Mouse (Mus musculus) sigmoid colon, adult 10 weeks (tissue): ENCODE data around the gene Gpkow. TPM values are rescaled to one million over a fixed set of nuclear protein-coding genes. Genes with fewer than 3 reads are reported as not detected.

Experiments
- polyA plus RNA-seq: library from polyadenylated mRNA; stranded (reverse); fragments of 350-450 nt; fragmentation: Illumina TruSeq; extraction: RNeasy Lipid Tissue Mini Kit (QIAGEN cat#74804); gene quantifications from one replicate; pipeline ENCODE4 v1.2.3, GENCODE M21; 2014; ENCODE audit warnings: low read depth, low replicate concordance

The Gpkow gene
- polyA plus RNA-seq = 42.6 TPM

DNA sequence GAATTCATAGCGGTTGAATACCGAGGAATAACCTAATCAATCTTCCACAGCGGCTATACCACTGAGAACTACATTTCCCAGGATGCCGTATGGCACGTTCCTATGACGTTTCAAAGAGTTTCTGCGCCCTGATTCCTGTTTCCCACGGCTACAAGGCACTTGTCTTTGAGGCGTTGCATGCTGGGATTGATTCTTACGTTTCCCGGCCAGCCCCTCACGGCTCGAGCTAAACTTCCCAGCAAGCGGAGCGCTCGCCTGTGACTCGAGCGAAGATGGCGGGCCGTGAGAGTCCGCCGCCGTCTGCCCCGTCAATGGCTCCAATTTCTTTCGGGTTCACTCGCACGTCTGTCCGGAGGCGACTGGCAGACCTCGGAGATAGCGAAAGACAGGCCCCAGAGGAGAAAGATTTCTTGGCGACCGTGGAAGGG is at the start of gene Gpkow:
Gene Gpkow (plus strand): TSS at position 178 of the 428 bp plus-strand sequence.

DNA sequence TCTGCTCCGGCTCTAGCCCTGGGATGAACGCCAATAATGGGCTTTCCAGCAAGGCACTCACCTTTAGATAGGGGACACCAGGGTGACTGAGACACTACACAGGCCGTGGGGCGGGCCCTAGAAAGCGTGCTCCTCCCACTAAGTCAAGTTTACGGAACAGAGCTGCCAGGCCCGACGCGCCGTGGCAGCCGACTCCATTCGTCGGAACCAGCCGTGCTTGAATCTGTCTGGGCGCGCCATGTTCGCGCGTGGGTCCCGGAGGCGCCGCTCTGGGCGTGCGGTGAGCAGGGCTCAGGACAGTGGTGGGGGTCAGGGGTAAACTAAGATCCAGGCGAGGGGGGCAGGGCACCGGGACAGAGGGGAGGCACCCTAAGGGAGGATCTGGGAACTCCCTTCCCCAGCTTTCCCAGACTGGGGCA is 39.7 kb upstream of the Gpkow start, which contains the start of gene Prickle3:
Gene Prickle3 (plus strand): TSS at position 40 of the 419 bp plus-strand sequence.

GRCm38 (mm10) chrX:7670921-7671623 is 25.9 kb upstream of the Gpkow start, which contains the start of gene Plp2:
Gene Plp2 (minus strand): TSS chrX:7671390.

DNA sequence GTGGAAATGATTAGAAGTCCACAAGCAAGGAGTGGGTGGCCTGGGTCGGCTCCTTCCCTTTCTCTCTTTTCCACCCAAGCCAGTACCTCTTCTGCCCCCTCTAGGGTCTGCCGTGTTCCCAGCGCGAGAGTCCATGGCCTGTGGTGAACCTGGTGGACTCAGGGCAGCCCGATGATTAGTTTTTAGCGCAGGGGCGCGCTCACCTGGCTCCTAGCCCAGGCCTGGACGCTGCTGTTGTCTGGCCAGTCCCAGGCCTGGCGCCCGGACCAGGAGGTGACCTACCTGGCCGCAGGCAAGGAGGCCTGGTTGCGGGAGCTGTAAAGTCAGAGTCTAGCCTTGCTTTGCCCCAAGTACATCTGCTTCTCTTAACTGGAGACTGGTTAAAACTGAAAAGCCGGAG is 16.1 kb upstream of the Gpkow start, which contains the start of gene Magix:
Gene Magix (minus strand): TSS at position 388 of the 400 bp plus-strand sequence.

GRCm38 (mm10) chrX:7714135-7714899 is 17.4 kb downstream of the Gpkow start, which contains the start of gene Wdr45:
Gene Wdr45 (plus strand): TSS chrX:7714333.

DNA sequence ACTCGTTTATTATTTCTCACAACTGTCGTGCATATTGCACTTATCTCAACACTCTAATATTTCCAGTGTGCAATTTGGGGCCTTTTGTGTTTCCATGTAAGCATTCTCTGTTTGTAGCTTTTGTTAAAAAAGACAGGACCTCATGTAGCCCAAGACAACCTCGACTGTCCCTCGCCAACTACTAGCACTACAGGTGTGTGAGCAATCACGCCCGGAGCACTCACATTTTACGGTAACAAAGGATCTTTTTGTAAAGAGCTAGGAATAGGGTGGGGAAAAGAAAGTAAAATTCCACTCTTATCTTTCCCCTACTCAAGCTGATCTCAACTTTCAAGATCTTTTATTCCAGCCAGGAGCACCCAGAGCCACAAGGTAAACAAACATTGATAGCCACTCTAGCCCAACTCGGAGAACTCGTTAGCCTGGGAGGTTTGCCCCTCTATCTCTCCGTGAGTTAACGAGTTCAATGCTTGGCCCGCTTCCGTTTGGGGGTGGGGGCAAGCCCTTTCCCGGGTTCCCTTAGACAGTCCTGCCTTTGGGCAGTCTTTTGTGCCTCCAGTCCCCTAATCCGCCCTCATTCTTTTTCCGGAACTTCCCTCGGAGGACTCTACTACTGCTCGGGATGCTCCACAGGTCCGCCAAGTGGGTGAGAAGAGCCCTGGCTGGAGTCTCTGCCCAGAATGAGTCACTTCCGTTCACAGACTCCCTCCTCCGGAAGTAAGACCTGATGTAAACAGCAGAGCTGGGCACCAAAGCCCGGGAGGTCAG is 24.8 kb downstream of the Gpkow start, which contains the start of gene Gm45208:
Gene Gm45208 (plus strand): TSS at position 732 of the 768 bp plus-strand sequence.

GRCm38 (mm10) chrX:7728215-7728921 is 31.4 kb downstream of the Gpkow start, which contains the start of gene Praf2:
Gene Praf2 (plus strand): TSS chrX:7728439.

GRCm38 (mm10) chrX:7750432-7751116 is 53.6 kb downstream of the Gpkow start, which contains the start of gene Ccdc120:
Gene Ccdc120 (minus strand): TSS chrX:7750905.

Other genes starting within 250 kb of the Gpkow start
- 0.32 TPM for gene Foxp3, start 123.5 kb upstream of the Gpkow start, polyA plus RNA-seq
- not detected for gene Ppp1r3f, start 122.8 kb upstream of the Gpkow start, polyA plus RNA-seq
- 1.5 TPM for gene Ccdc22, start 91.6 kb upstream of the Gpkow start, polyA plus RNA-seq
- gene Cacna1f, start 90.0 kb upstream of the Gpkow start, polyA plus RNA-seq = not detected
- gene Syp, start 58.7 kb upstream of the Gpkow start, polyA plus RNA-seq = 2.8 TPM
- gene Prickle3, start 39.9 kb upstream of the Gpkow start, polyA plus RNA-seq = 19.0 TPM
- gene Plp2, start 25.7 kb upstream of the Gpkow start, polyA plus RNA-seq = 187 TPM
- gene Magix, start 15.9 kb upstream of the Gpkow start, polyA plus RNA-seq = 0.60 TPM
- 7.7 TPM for gene Wdr45, start 17.2 kb downstream of the Gpkow start, polyA plus RNA-seq
- not detected for gene Gm45208, start 25.1 kb downstream of the Gpkow start, polyA plus RNA-seq
- gene Praf2, start 31.3 kb downstream of the Gpkow start, polyA plus RNA-seq = 7.8 TPM
- gene Ccdc120, start 53.8 kb downstream of the Gpkow start, polyA plus RNA-seq = 4.5 TPM
- 6.2 TPM for gene Tfe3, start 65.4 kb downstream of the Gpkow start, polyA plus RNA-seq
- 41.0 TPM for gene Gripap1, start 92.6 kb downstream of the Gpkow start, polyA plus RNA-seq
- 1.2 TPM for gene Kcnd1, start 125.2 kb downstream of the Gpkow start, polyA plus RNA-seq
- gene Otud5, start 144.2 kb downstream of the Gpkow start, polyA plus RNA-seq = 50.9 TPM
- 5.5 TPM for gene Pim2, start 181.1 kb downstream of the Gpkow start, polyA plus RNA-seq
- gene Slc35a2, start 186.9 kb downstream of the Gpkow start, polyA plus RNA-seq = 40.1 TPM
- 10.1 TPM for gene Pqbp1, start 202.1 kb downstream of the Gpkow start, polyA plus RNA-seq
- gene Timm17b, start 202.2 kb downstream of the Gpkow start, polyA plus RNA-seq = 3.6 TPM
- not detected for gene Gm10491, start 210.7 kb downstream of the Gpkow start, polyA plus RNA-seq
- gene Gm10490, start 212.4 kb downstream of the Gpkow start, polyA plus RNA-seq = not detected
- gene Pcsk1n, start 222.7 kb downstream of the Gpkow start, polyA plus RNA-seq = not detected
- not detected for gene Eras, start 231.5 kb downstream of the Gpkow start, polyA plus RNA-seq